8 mouse cellular contexts compared by ENCODE assay signal in the genomic region with DNA sequence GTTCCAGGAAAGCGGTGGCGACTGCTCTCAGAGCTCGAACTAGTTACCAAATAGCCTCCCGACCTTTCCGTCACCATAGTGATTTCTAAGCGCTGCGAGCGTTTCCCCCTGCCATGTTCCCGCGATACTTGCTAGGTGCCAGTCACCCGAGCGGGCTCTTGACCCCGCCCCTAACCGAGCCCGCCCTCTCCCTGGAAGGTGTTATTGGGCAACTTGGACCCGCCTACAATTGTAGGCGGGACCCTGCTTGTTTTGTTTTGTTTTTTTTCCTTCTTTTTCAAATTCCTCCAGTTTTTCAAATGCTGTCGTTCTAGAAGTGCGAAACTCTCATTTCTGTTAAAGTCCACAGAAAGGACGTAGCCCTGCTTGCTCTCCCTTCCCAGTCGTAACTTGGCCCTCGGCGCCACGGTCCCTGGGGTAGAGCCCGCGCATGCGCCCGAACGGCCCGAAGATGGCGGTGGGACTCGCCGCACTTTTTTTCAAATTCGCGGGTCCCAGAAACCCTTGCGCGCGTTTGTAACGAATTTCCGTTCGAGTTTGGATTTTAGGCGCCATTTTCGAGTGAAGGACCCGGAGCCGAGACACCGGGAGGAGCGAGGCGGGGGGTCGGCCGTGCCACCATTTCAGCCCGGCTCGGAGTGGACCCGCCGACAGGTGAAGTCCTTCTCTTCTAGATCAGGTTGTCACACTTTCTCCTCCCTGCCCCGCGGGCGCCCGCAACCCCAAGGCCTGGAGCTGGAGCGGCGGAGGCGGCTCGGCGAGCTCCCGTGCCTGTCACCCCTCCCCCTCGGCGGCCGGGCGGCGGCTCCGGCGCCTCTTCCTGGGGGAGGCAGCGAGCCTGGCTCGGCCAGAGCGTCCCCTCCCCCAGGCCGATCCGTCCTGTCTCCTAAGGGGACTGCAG. TPM values are rescaled to one million over a fixed set of nuclear protein-coding genes. Genes with fewer than 3 reads are reported as not detected.
DNase-seq lines count a peak whose midpoint lies in the region; ATAC-seq and TF ChIP-seq lines count a peak whose summit lies in the region.

Gene Ift80, minus strand, starts transcription at position 134 of the 901 bp plus-strand sequence.
Gene Smc4, plus strand, starts transcription at position 302 of the 901 bp plus-strand sequence.

- 1% methylated on average over 57 of the region's 76 CpGs for WGBS in embryonic facial prominence, embryonic 14.5 days
- WGBS in heart, adult 2 months: under 1% methylated on average over 76 of the region's 76 CpGs
- under 1% methylated on average over 63 of the region's 76 CpGs for WGBS in limb, embryonic 13.5 days
- WGBS in midbrain, embryonic 16.5 days: under 1% methylated on average over 75 of the region's 76 CpGs

- no peak for TF ChIP-seq EP300 in heart, adult 2 months (IDR thresholded peaks at IDR 0.05; ENCODE audit: insufficient read depth, low read depth, low read length)

- ATAC-seq in embryonic facial prominence, embryonic 14.5 days (ENCODE audit: low read depth): peak; percentile 95
- ATAC-seq in limb, embryonic 13.5 days (ENCODE audit: low FRiP score, low read depth): peak; percentile 95
- ATAC-seq in midbrain, embryonic 16.5 days: peak; percentile 96

- H3K9me3 ChIP-seq in embryonic facial prominence, embryonic 14.5 days (ENCODE audit: control insufficient read depth, low read length): no peaks in the 10 kb centered on the region
- H3K9me3 ChIP-seq in limb, embryonic 13.5 days: no peaks in the 10 kb centered on the region
- H3K9me3 ChIP-seq in midbrain, embryonic 16.5 days (replicated peaks; ENCODE audit: control insufficient read depth, low read length, poor library complexity, severe bottlenecking): no peaks in the 10 kb centered on the region

- H3K27me3 ChIP-seq in embryonic facial prominence, embryonic 14.5 days (replicated peaks; ENCODE audit: control insufficient read depth, insufficient read depth, low read length): no peaks in the 10 kb centered on the region
- no peaks in the 10 kb centered on the region for H3K27me3 ChIP-seq in heart, adult 2 months (ENCODE audit: control insufficient read depth, insufficient read depth, low read length)
- no peaks in the 10 kb centered on the region for H3K27me3 ChIP-seq in limb, embryonic 13.5 days
- no peaks in the 10 kb centered on the region for H3K27me3 ChIP-seq in midbrain, embryonic 16.5 days (ENCODE audit: control insufficient read depth, insufficient read depth, low read depth, low read length)

- H3K79me2 ChIP-seq in heart, adult 2 months (replicated peaks; ENCODE audit: control insufficient read depth, insufficient read depth, low read length): no peaks in the 10 kb centered on the region

- no peaks in the 10 kb centered on the region; the same call in 1 of the 2 replicates for H3K36me3 ChIP-seq in embryonic facial prominence, embryonic 14.5 days (ENCODE audit: control insufficient read depth, insufficient read depth, low read length)
- H3K36me3 ChIP-seq in heart, adult 2 months (ENCODE audit: control insufficient read depth, insufficient read depth, low read length): peaks cover 8% of the 10 kb centered on the region
- no peaks in the 10 kb centered on the region for H3K36me3 ChIP-seq in limb, embryonic 13.5 days
- H3K36me3 ChIP-seq in midbrain, embryonic 16.5 days (ENCODE audit: control insufficient read depth, insufficient read depth, low read length): no peaks in the 10 kb centered on the region

- H3K4me2 ChIP-seq in embryonic facial prominence, embryonic 14.5 days (ENCODE audit: low read depth, low read length): peak within 1 kb of the TSS; percentile 87
- peak within 1 kb of the TSS; percentile 78 for H3K4me2 ChIP-seq in limb, embryonic 13.5 days (replicated peaks)
- H3K4me2 ChIP-seq in midbrain, embryonic 16.5 days (ENCODE audit: low read length): peak within 1 kb of the TSS; percentile 99

- no peak for TF ChIP-seq CTCF in heart, adult 2 months (IDR thresholded peaks at IDR 0.05)

- peak; percentile 55 for TF ChIP-seq POLR2A in heart, adult 2 months (IDR thresholded peaks at IDR 0.05; ENCODE audit: insufficient read depth, low read depth, low read length)

- H3K9ac ChIP-seq in embryonic facial prominence, embryonic 14.5 days (ENCODE audit: low read depth, low read length): peak within 1 kb of the TSS; percentile 82
- H3K9ac ChIP-seq in heart, adult 2 months (ENCODE audit: low read depth, low read length): peak within 1 kb of the TSS; percentile 87
- H3K9ac ChIP-seq in limb, embryonic 13.5 days: peak within 1 kb of the TSS; percentile 93
- H3K9ac ChIP-seq in midbrain, embryonic 16.5 days (ENCODE audit: low read depth, low read length): peak within 1 kb of the TSS; percentile 73

- intact Hi-C loops in heart, adult 2 months (cut with DNase I): loop anchor here (2.0 to 5.0 kb wide), 2 partner anchors 40 to 123 kb away; partner anchors contain the start of genes Kpna4 and Trim59

- H3K4me3 ChIP-seq in embryonic facial prominence, embryonic 14.5 days (ENCODE audit: low read depth, low read length): peak within 1 kb of the TSS; percentile 83
- peak within 1 kb of the TSS; percentile 96 for H3K4me3 ChIP-seq in heart, adult 2 months
- H3K4me3 ChIP-seq in limb, embryonic 13.5 days: peak within 1 kb of the TSS; percentile 98
- peak within 1 kb of the TSS; percentile 97 for H3K4me3 ChIP-seq in midbrain, embryonic 16.5 days (ENCODE audit: low read depth, low read length)

- peak within 1 kb of the TSS; percentile 89 for H3K27ac ChIP-seq in embryonic facial prominence, embryonic 14.5 days (replicated peaks; ENCODE audit: low read depth, low read length)
- H3K27ac ChIP-seq in heart, adult 2 months: peak within 1 kb of the TSS; percentile 95
- H3K27ac ChIP-seq in limb, embryonic 13.5 days: peak within 1 kb of the TSS; percentile 94
- H3K27ac ChIP-seq in midbrain, embryonic 16.5 days (ENCODE audit: low read length): peak within 1 kb of the TSS; percentile 85

- peaks cover 15% of the 10 kb centered on the region for H3K4me1 ChIP-seq in embryonic facial prominence, embryonic 14.5 days (ENCODE audit: control insufficient read depth, insufficient read depth, low read length)
- no peaks in the 10 kb centered on the region for H3K4me1 ChIP-seq in heart, adult 2 months (ENCODE audit: control insufficient read depth, insufficient read depth, low read length)
- peaks cover 9% of the 10 kb centered on the region for H3K4me1 ChIP-seq in limb, embryonic 13.5 days
- H3K4me1 ChIP-seq in midbrain, embryonic 16.5 days (ENCODE audit: control insufficient read depth, insufficient read depth, low read length): peaks cover 9% of the 10 kb centered on the region; the same call in 1 of the 2 replicates

- DNase-seq in 3T3-L1 (ENCODE audit: low read depth, low spot score): peak; percentile 99
- peak; percentile 84 to 93 for DNase-seq in adrenal gland, postnatal 4 days (ENCODE audit: low spot score in 2 of 2)
- peak; percentile 99 for DNase-seq in embryonic facial prominence, embryonic 14.5 days (ENCODE audit: low spot score)
- DNase-seq in heart, adult 2 months: peak; percentile 96
- peak; percentile 95 to 96 for DNase-seq in kidney, adult 8-10 months
- peak; percentile 93 to 98 for DNase-seq in spleen, postnatal 10 days (ENCODE audit: low spot score in 2 of 2)

RNA-seq across cellular contexts. Expression of gene Ift80, which starts in this region (rescaled TPM):
- total RNA-seq in adrenal gland, postnatal 4 days (2021): 10 to 100 TPM; 22.4 to 29.5 TPM
- 17.5 and 18.3 TPM in 2 replicates for polyA plus RNA-seq in embryonic facial prominence, embryonic 14.5 days (2014; fragmentation: Nextera tagmentation; extraction: Ambion mirVana)
- 1 to 10 TPM; 4.8 to 5.1 TPM for total RNA-seq in heart, adult 2 months (2021)
- polyA plus RNA-seq in heart, adult 2 months (2012; rRNA removed): 1.3 and 3.5 TPM in 2 replicates
- 18.8 and 21.8 TPM in 2 replicates for polyA plus RNA-seq in limb, embryonic 13.5 days (2015; fragmentation: Nextera tagmentation; extraction: Ambion mirVana)
- polyA plus RNA-seq in midbrain, embryonic 16.5 days (2015; fragmentation: Nextera tagmentation; extraction: Ambion mirVana): 7.2 and 8.6 TPM in 2 replicates

RNA-seq across cellular contexts. Expression of gene Smc4, which starts in this region (rescaled TPM):
- total RNA-seq in adrenal gland, postnatal 4 days (2021): 10 to 100 TPM; 65.9 to 79.6 TPM
- polyA plus RNA-seq in embryonic facial prominence, embryonic 14.5 days (2014; fragmentation: Nextera tagmentation; extraction: Ambion mirVana): 121 and 127 TPM in 2 replicates
- total RNA-seq in heart, adult 2 months (2021): 10 to 100 TPM; 11.1 to 12.0 TPM
- 1.5 and 3.3 TPM in 2 replicates for polyA plus RNA-seq in heart, adult 2 months (2012; rRNA removed)
- 173 and 176 TPM in 2 replicates for polyA plus RNA-seq in limb, embryonic 13.5 days (2015; fragmentation: Nextera tagmentation; extraction: Ambion mirVana)
- 23.4 and 30.3 TPM in 2 replicates for polyA plus RNA-seq in midbrain, embryonic 16.5 days (2015; fragmentation: Nextera tagmentation; extraction: Ambion mirVana)

Comparison
In these comparisons a context has a peak if more than half of its experiments do, and no peak if none do; other contexts are left out.
1. Peak in every context shown above with its lines: DNase-seq, ATAC-seq, H3K4me3 ChIP-seq and H3K27ac ChIP-seq.
2. RNA of gene Smc4 (total RNA-seq): 65.9 to 79.6 TPM in adrenal gland, postnatal 4 days; 11.1 to 12.0 TPM in heart, adult 2 months; every median in the first group is over 4 times any median in the second.